Mouse (Mus musculus) intestine, postnatal 0 days (tissue): ENCODE data around the gene Xkr7. TPM values are rescaled to one million over a fixed set of nuclear protein-coding genes. Genes with fewer than 3 reads are reported as not detected.

Source experiments
- ATAC-seq: fragments of 200-750 bp; cut with Nextera tagmentation; 2 replicates; pipeline ENCODE4 v1.8.0; 2017; ENCODE audit warnings: mild to moderate bottlenecking, moderate TSS enrichment, moderate library complexity
- H3K27ac ChIP-seq: fragments of 300-500 bp; sonication (generic); 2 replicates; pipeline ENCODE4 v1.5.1; 2014; ENCODE audit warnings: mild to moderate bottlenecking, low read depth, low read length, moderate library complexity
- H3K27me3 ChIP-seq: fragments of 300-500 bp; sonication (generic); replicated peaks from 2 replicates; pipeline ENCODE4 v1.6.1; 2014; ENCODE audit warnings: low read length, mixed read lengths; ENCODE audit not compliant: control insufficient read depth, insufficient read depth
- H3K36me3 ChIP-seq: fragments of 300-500 bp; sonication (generic); 2 replicates; pipeline ENCODE4 v1.6.1; 2014; ENCODE audit warnings: mild to moderate bottlenecking, moderate library complexity; ENCODE audit not compliant: control insufficient read depth, insufficient read depth
- H3K4me1 ChIP-seq: fragments of 300-500 bp; sonication (generic); replicated peaks from 2 replicates; pipeline ENCODE4 v1.6.1; 2014; ENCODE audit warnings: antibody characterized with exemption, low read length, mixed read lengths; ENCODE audit not compliant: control insufficient read depth, insufficient read depth
- H3K4me2 ChIP-seq: fragments of 300-500 bp; sonication (generic); replicated peaks from 2 replicates; pipeline ENCODE4 v1.6.1; 2014; ENCODE audit warnings: low read depth, mild to moderate bottlenecking, moderate library complexity
- H3K4me3 ChIP-seq: fragments of 300-500 bp; sonication (generic); 2 replicates; pipeline ENCODE4 v1.5.1; 2014; ENCODE audit warnings: low read depth, low read length
- H3K9ac ChIP-seq: fragments of 300-500 bp; sonication (generic); 2 replicates; pipeline ENCODE4 v1.6.1; 2014; ENCODE audit warnings: mild to moderate bottlenecking, low read depth, low read length
- H3K9me3 ChIP-seq: fragments of 300-500 bp; sonication (generic); 2 replicates; pipeline ENCODE4 v1.6.1; 2016; ENCODE audit warnings: mixed run types; ENCODE audit not compliant: control insufficient read depth
- CTCF ChIP-seq: sonication (generic); IDR thresholded peaks from 2 replicates; pipeline ENCODE4 v1.5.1; 2016; ENCODE audit warnings: low read depth, mild to moderate bottlenecking, control low read depth, antibody characterized with exemption, moderate library complexity
- WGBS: fragments of 180-500 bp; shearing (Covaris S2); extraction: QIAGEN DNeasy Blood & Tissue Kit; methylation state at CpG from one replicate; pipeline ENCODE4 v1.1.7; 2014; 5-methylcytosine and 5-hydroxymethylcytosine counted together
- polyA plus RNA-seq: library from polyadenylated mRNA; unstranded; fragments of >200 nt; fragmentation: Nextera tagmentation; extraction: Ambion mirVana; gene quantifications from 2 replicates; pipeline ENCODE4 v1.2.1, GENCODE M21; 2015

Xkr7 gene
- polyA plus RNA-seq, 1 experiment from 2014 or later, result not detected

GRCm38 (mm10) chr2:153086166-153086565, 54.5 kb downstream of the Xkr7 start:
- Histone ChIP-seq H3K9ac (no peak overlapping the region), H3K4me2 (no peak overlapping the region), H3K4me1 (0 out of 2 replicates have a peak, but pooled peaks cover 3% of the 10 kb centered on the region), H3K27me3 (no peaks in the 10 kb centered on the region), H3K36me3 (no peaks in the 10 kb centered on the region), H3K27ac (no peak overlapping the region), H3K4me3 (no peak overlapping the region), H3K9me3 (no peaks in the 10 kb centered on the region)
- 91% methylated on average over 4 of the region's 4 CpGs for WGBS
- no peak for ATAC-seq
- TF ChIP-seq CTCF, result no peak

GRCm38 (mm10) chr2:153087091-153087490, 55.4 kb downstream of the Xkr7 start:
- Histone ChIP-seq H3K36me3 (no peaks in the 10 kb centered on the region), H3K4me1 (0 out of 2 replicates have a peak, but pooled peaks cover 3% of the 10 kb centered on the region), H3K4me3 (no peak overlapping the region), H3K27ac (no peak overlapping the region), H3K4me2 (no peak overlapping the region), H3K27me3 (no peaks in the 10 kb centered on the region), H3K9me3 (no peaks in the 10 kb centered on the region), H3K9ac (no peak overlapping the region)
- TF ChIP-seq CTCF, result no peak
- no peak for ATAC-seq
- WGBS, result 89% methylated on average over 10 of the region's 10 CpGs

GRCm38 (mm10) chr2:153089316-153089715, 57.7 kb downstream of the Xkr7 start:
- ATAC-seq, result no peak
- TF ChIP-seq CTCF, result no peak
- H3K9me3 ChIP-seq, result no peaks in the 10 kb centered on the region
- H3K9ac ChIP-seq, result no peak overlapping the region
- H3K4me2 ChIP-seq, result no peak overlapping the region
- no peak overlapping the region for H3K4me3 ChIP-seq
- no peaks in the 10 kb centered on the region for H3K27me3 ChIP-seq
- no peaks in the 10 kb centered on the region for H3K36me3 ChIP-seq
- WGBS, result 59% methylated on average over 2 of the region's 2 CpGs
- 0 out of 2 replicates have a peak, but pooled peaks cover 3% of the 10 kb centered on the region for H3K4me1 ChIP-seq
- H3K27ac ChIP-seq, result no peak overlapping the region

GRCm38 (mm10) chr2:153090551-153091165, 59.0 kb downstream of the Xkr7 start:
- Histone ChIP-seq H3K9me3 (no peaks in the 10 kb centered on the region), H3K4me2 (no peak overlapping the region), H3K27ac (no peak overlapping the region), H3K9ac (no peak overlapping the region), H3K4me3 (no peak overlapping the region), H3K36me3 (no peaks in the 10 kb centered on the region), H3K27me3 (no peaks in the 10 kb centered on the region), H3K4me1 (0 out of 2 replicates have a peak, but pooled peaks cover 3% of the 10 kb centered on the region)
- ATAC-seq, result no peak
- no peak for TF ChIP-seq CTCF
- WGBS, result 35% methylated on average over 10 of the region's 10 CpGs

Other genes with a start within 250 kb of the Xkr7 start
- gene Bcl2l1, start 200.1 kb upstream of the Xkr7 start, polyA plus RNA-seq, result 58.5 and 62.5 TPM in 2 replicates
- 15.3 and 16.1 TPM in 2 replicates for gene Tpx2, start 183.9 kb upstream of the Xkr7 start, polyA plus RNA-seq
- 0.07 TPM in 1 of 2 replicates, not detected in the other for gene Mylk2, start 120.5 kb upstream of the Xkr7 start, polyA plus RNA-seq
- 2.1 and 2.9 TPM in 2 replicates for gene Foxs1, start 98.6 kb upstream of the Xkr7 start, polyA plus RNA-seq
- 0.13 TPM in 1 of 2 replicates, not detected in the other for gene Dusp15, start 80.2 kb upstream of the Xkr7 start, polyA plus RNA-seq
- gene Ttll9, start 69.4 kb upstream of the Xkr7 start, polyA plus RNA-seq, result 0.65 TPM in 1 of 2 replicates, not detected in the other
- gene Pdrg1, start 16.4 kb upstream of the Xkr7 start, polyA plus RNA-seq, result 47.0 and 50.3 TPM in 2 replicates
- 1.5 and 1.7 TPM in 2 replicates for gene Ccm2l, start 34.1 kb downstream of the Xkr7 start, polyA plus RNA-seq
- gene Hck, start 76.6 kb downstream of the Xkr7 start, polyA plus RNA-seq, result 3.4 and 3.5 TPM in 2 replicates
- 64.7 and 68.3 TPM in 2 replicates for gene Tm9sf4, start 129.5 kb downstream of the Xkr7 start, polyA plus RNA-seq
- 3.5 and 3.6 TPM in 2 replicates for gene Tspyl3, start 193.6 kb downstream of the Xkr7 start, polyA plus RNA-seq
- 54.4 and 55.4 TPM in 2 replicates for gene Plagl2, start 209.6 kb downstream of the Xkr7 start, polyA plus RNA-seq
- gene Pofut1, start 209.7 kb downstream of the Xkr7 start, polyA plus RNA-seq, result 7.5 and 10.5 TPM in 2 replicates